Mouse (Mus musculus) limb, embryonic 10.5 days (tissue): ENCODE results near the gene Plekhb1. TPM values are rescaled to one million over a fixed set of nuclear protein-coding genes. Genes with fewer than 3 reads are reported as not detected.

ENCODE experiments used
- DNase-seq: peaks from one replicate; pipeline ENCODE4 v3.0.0-alpha.2; 2017; ENCODE audit warnings: low spot score
- H3K27ac ChIP-seq: fragments of 300-500 bp; sonication (generic); 2 replicates; pipeline ENCODE4 v1.5.1; 2016; ENCODE audit warnings: mild to moderate bottlenecking
- H3K27me3 ChIP-seq: fragments of 300-500 bp; sonication (generic); 2 replicates; pipeline ENCODE4 v1.6.1; 2016; ENCODE audit warnings: low read depth, mild to moderate bottlenecking; ENCODE audit not compliant: poor library complexity, severe bottlenecking
- H3K36me3 ChIP-seq: fragments of 300-500 bp; sonication (generic); 2 replicates; pipeline ENCODE4 v1.6.1; 2016; ENCODE audit warnings: mild to moderate bottlenecking, moderate library complexity
- H3K4me1 ChIP-seq: fragments of 300-500 bp; sonication (generic); 2 replicates; pipeline ENCODE4 v1.6.1; 2016
- H3K4me3 ChIP-seq: fragments of 300-500 bp; sonication (generic); 2 replicates; pipeline ENCODE4 v1.5.1; 2016; ENCODE audit warnings: mild to moderate bottlenecking, moderate library complexity
- H3K9me3 ChIP-seq: fragments of 300-500 bp; sonication (generic); replicated peaks from 2 replicates; pipeline ENCODE4 v1.6.1; 2016; ENCODE audit warnings: mild to moderate bottlenecking
- WGBS: fragments of 180-500 bp; shearing (Covaris S2); methylation state at CpG from one replicate; pipeline ENCODE4 v1.1.7; 2016; 5-methylcytosine and 5-hydroxymethylcytosine counted together
- polyA plus RNA-seq: library from polyadenylated mRNA; unstranded; fragments of >200 nt; fragmentation: Nextera tagmentation; extraction: Ambion mirVana; gene quantifications from 2 replicates; pipeline ENCODE4 v1.2.1, GENCODE M21; 2016

The Plekhb1 gene
- polyA plus RNA-seq, 1 experiment from 2014 or later, result 1.5 TPM

DNA sequence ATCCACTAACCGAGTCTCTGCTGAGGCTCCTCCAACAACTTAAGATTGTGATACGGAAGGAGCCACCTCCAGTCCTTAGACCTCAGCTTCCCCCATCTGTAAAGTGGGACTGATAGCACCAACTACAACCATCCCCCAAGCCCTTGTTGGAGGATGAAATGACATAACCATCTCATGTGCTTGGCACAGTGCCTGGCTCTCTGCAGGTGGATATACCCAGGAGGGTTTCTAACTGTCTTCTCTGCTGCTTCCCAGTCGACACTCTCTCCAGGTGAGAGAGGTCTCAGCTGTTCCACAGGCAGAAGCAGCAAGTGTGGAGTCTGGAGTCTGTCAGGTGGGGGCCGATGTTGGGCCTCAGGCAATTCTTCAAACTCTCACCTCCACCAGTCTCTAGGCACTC, 11.2 kb downstream of the Plekhb1 start:
- peak; percentile 28 for DNase-seq
- no peak overlapping the region for H3K27ac ChIP-seq

DNA sequence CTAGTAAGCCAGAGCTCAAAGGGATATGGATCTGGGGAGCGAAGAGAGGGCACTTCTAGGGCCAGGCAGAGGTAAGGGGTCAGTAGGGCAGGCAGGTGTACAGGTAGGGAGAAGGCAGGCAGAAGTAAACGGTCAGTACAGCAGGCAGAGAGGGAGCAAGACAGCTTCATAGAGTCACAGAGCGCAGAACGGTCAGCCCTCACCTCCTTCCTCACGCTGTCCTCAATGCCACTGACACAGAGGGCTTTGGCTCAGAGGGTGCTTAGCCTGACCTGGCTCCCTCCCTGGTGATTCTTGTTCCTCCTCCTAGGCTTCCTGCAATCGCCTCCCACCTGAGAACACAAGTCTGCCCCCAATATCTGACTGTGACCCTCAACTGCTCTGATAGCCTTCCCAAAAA, 11.8 kb downstream of the Plekhb1 start:
- WGBS, result 81% methylated on average over 6 of the region's 6 CpGs
- Histone ChIP-seq H3K36me3 (0 out of 2 replicates have a peak, but pooled peaks cover 7% of the 10 kb centered on the region), H3K4me1 (peaks cover 17% of the 10 kb centered on the region), H3K4me3 (no peak overlapping the region), H3K27ac (no peak overlapping the region), H3K27me3 (no peaks in the 10 kb centered on the region), H3K9me3 (no peaks in the 10 kb centered on the region)
- peak; percentile 23 for DNase-seq

More for the DNA sequence above, 11.2 kb downstream of the Plekhb1 start:
- no peaks in the 10 kb centered on the region for H3K27me3 ChIP-seq
- peaks cover 20% of the 10 kb centered on the region for H3K4me1 ChIP-seq
- WGBS, result 78% methylated on average over 4 of the region's 4 CpGs
- H3K36me3 ChIP-seq, result 0 out of 2 replicates have a peak, but pooled peaks cover 7% of the 10 kb centered on the region
- no peaks in the 10 kb centered on the region for H3K9me3 ChIP-seq
- no peak overlapping the region for H3K4me3 ChIP-seq

DNA sequence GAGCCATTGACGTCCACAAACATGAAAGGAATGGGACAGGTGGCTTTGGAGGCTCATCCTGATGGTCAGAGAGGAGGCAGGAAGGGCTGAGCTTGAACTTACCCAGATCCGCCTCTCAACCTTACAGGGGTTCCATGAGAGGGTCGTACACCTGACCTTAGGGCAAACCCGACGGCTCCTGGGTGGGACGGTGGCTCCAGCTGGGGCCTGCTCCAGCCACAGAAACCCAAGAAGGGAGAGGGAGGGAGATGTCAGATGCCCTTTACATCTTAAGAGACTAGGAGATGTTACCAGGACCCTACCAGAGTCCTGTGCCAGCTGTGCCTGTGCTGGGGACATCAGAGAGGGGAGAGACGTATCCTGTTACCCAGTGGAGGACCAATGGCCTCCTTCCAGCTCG, 12.4 kb downstream of the Plekhb1 start:
- H3K27ac ChIP-seq, result no peak overlapping the region
- peaks cover 17% of the 10 kb centered on the region for H3K4me1 ChIP-seq
- H3K4me3 ChIP-seq, result no peak overlapping the region
- 70% methylated on average over 8 of the region's 8 CpGs for WGBS
- H3K27me3 ChIP-seq, result no peaks in the 10 kb centered on the region
- no peaks in the 10 kb centered on the region for H3K9me3 ChIP-seq
- 0 out of 2 replicates have a peak, but pooled peaks cover 11% of the 10 kb centered on the region for H3K36me3 ChIP-seq
- no peak for DNase-seq

DNA sequence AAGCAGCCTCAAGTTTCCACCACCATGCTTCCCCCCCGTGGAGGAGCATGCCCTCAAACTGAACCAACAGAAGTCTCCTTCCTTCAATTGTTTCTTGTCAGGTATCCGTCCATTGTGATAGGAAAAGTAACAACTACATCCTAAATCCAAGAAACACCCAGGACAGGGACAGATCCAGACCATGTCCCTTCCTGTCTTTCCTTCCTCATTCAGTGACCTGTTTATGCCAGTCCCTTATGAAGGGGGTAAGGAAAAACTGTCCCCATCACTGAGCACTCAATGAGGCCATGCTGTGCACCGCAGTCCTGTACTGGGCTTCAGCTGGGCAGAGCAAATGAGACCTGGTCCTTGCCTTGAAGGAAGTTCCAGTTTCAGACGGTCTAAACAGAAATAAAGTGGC, 13.1 kb downstream of the Plekhb1 start:
- Histone ChIP-seq H3K4me3 (no peak overlapping the region), H3K9me3 (no peaks in the 10 kb centered on the region), H3K4me1 (peaks cover 17% of the 10 kb centered on the region), H3K27me3 (no peaks in the 10 kb centered on the region), H3K27ac (no peak overlapping the region), H3K36me3 (0 out of 2 replicates have a peak, but pooled peaks cover 11% of the 10 kb centered on the region)
- DNase-seq, result peak; percentile 16
- 84% methylated on average over 4 of the region's 4 CpGs for WGBS

DNA sequence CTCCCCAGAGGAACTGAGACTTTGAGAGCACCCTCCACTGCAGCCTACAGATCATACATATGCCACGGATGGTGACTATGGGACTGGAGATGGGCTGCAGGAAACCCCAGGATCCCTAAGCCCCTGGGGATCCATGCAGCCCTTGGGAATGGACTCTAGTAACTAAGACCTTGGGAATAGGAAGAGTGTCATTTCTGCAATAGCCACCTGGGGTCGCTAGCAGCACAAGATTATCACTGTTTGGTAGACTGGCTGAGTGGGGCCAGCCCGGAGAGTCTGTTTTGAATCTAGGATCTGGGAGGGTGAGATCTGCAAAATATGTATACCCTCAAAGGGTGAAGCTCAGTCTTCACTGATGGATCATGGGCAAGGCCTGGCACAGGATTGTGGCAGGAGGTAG, 17.1 kb downstream of the Plekhb1 start:
- DNase-seq, result peak; percentile 66
- Histone ChIP-seq H3K36me3 (peaks cover 10% of the 10 kb centered on the region; the same call in 1 of the 2 replicates), H3K9me3 (no peaks in the 10 kb centered on the region), H3K4me1 (peaks cover 6% of the 10 kb centered on the region), H3K27me3 (no peaks in the 10 kb centered on the region), H3K4me3 (no peak overlapping the region), H3K27ac (no peak overlapping the region)
- WGBS, result 47% methylated on average over 3 of the region's 3 CpGs

DNA sequence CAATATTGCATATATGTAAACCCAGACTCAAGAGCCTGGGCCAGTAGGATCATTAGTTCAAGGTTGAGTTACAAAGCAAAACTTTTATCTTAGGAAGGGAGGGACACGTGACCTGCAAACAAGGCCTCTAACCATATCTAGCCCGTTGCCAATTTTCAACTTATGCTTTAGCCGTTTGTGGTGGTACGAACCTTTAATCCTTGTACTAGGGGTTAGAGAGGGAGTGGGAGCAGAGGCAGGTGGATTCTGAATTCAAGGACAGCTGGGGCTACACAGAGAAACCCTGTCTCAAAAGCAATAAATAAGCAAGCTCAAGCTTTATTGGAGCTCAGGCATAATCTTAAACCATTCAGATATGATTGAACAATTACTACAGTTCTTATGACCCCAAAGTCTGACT, 19.8 kb downstream of the Plekhb1 start:
- 94% methylated on average over 4 of the region's 4 CpGs for WGBS
- Histone ChIP-seq H3K4me1 (no peaks in the 10 kb centered on the region), H3K9me3 (no peaks in the 10 kb centered on the region), H3K36me3 (peaks cover 20% of the 10 kb centered on the region), H3K4me3 (no peak overlapping the region), H3K27ac (no peak overlapping the region), H3K27me3 (no peaks in the 10 kb centered on the region)
- no peak for DNase-seq

DNA sequence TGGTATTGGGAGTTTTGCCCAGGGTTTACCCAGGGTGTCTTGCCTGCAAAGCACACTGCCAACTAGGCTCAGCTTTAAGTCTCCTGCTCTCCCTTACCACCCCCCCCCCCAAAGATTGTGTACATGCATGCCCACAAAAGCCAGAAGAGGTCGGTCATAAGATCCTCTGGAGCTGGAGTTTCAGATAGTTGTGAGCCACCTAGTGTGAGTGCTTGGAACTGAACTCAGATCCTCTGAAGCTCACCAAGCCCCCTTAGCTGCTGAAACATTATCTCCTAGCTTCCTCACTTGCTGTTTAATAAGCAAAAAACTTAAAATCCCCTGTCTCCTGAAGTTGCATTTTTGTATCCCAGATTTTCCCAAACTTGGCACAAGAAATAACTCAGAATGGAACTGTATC, 24.6 kb downstream of the Plekhb1 start:
- no peak for DNase-seq
- peaks cover 43% of the 10 kb centered on the region for H3K36me3 ChIP-seq
- no peaks in the 10 kb centered on the region for H3K4me1 ChIP-seq
- 30% methylated on average over 1 of the region's 1 CpGs for WGBS
- no peaks in the 10 kb centered on the region for H3K9me3 ChIP-seq
- H3K27ac ChIP-seq, result no peak overlapping the region
- H3K27me3 ChIP-seq, result no peaks in the 10 kb centered on the region
- H3K4me3 ChIP-seq, result no peak overlapping the region

DNA sequence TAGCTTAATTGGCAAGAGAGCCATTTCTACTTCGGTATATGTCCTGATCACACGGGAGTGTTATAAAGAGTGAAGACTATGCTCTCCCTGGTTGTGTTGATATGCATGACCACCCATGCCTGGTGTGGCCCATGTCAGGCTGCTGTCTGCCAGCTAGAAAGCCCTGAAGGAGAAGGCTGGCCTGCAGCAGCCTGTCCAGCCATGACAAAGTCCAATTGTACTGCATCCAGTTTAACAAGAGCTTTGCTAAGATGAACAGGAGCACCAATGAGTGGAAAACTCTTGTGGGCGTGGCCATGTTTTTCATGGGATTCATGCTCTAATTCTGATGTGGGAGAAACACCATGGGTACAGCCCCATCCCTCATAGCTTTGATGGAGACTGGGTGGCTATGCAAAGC, 37.7 kb downstream of the Plekhb1 start:
- DNase-seq, result no peak
- H3K27me3 ChIP-seq, result no peaks in the 10 kb centered on the region
- H3K36me3 ChIP-seq, result peaks cover 23% of the 10 kb centered on the region
- no peak overlapping the region for H3K27ac ChIP-seq
- H3K4me3 ChIP-seq, result no peak overlapping the region
- no peaks in the 10 kb centered on the region for H3K9me3 ChIP-seq
- 87% methylated on average over 3 of the region's 3 CpGs for WGBS
- no peaks in the 10 kb centered on the region for H3K4me1 ChIP-seq

DNA sequence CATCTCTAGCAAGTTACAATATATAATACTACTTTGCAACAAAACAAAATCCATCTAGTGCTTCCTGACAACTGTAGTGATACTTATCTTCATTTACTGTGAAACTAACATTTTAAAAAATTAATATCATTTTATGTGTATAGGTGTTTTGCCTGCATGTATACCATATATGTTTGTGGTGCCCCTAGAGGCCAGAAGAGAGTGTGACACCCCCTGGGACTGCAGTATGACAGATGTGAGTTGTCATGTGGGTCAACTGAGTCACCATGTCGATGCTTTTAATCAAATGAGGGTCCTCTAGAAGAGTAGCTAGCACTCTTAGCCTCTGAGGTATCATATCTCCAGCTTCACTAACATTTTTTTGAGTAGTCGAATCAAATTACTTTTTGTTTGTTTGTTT, 39.9 kb downstream of the Plekhb1 start:
- Histone ChIP-seq H3K27me3 (no peaks in the 10 kb centered on the region), H3K4me1 (no peaks in the 10 kb centered on the region), H3K36me3 (peaks cover 5% of the 10 kb centered on the region; the same call in 1 of the 2 replicates), H3K9me3 (no peaks in the 10 kb centered on the region), H3K27ac (no peak overlapping the region), H3K4me3 (no peak overlapping the region)
- 81% methylated on average over 2 of the region's 2 CpGs for WGBS
- DNase-seq, result no peak

DNA sequence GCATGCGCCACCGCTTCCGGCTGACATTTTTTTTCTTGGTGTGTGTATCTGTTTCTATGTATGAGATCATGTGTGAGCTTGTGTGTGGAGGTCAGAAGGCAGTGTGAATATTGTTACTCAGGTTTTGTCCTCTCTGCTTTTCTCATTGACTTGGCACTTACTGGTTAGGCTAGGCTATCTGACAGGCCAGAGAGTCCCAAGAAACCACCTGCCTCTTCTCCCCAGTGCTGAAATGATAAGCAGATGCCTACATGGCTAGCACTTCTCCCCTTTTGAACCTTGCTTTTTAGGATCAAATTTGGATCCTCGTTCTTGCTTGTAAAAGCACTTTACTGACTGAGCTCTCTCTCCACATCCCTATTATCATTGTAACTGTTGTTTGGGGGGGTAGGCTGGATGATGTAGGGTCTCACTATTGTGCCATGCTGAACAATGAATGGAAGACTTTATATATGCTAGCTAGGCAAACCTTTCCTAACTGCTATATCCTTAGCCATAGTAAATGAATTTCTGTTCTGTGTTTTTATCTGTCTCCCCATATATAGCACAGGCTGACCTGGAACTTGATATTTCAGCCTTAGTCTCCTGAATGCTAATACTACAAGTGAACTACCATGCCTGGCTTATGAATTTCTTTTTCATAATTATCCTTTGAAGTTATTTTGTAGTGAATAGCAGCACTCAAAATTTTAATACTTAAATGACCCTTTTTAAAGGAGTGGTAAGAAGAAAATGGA, 45.9 kb downstream of the Plekhb1 start:
- Histone ChIP-seq H3K4me1 (no peaks in the 10 kb centered on the region), H3K9me3 (no peaks in the 10 kb centered on the region), H3K36me3 (no peaks in the 10 kb centered on the region), H3K27me3 (no peaks in the 10 kb centered on the region), H3K4me3 (no peak overlapping the region), H3K27ac (no peak overlapping the region)
- 97% methylated on average over 4 of the region's 4 CpGs for WGBS
- no peak for DNase-seq

DNA sequence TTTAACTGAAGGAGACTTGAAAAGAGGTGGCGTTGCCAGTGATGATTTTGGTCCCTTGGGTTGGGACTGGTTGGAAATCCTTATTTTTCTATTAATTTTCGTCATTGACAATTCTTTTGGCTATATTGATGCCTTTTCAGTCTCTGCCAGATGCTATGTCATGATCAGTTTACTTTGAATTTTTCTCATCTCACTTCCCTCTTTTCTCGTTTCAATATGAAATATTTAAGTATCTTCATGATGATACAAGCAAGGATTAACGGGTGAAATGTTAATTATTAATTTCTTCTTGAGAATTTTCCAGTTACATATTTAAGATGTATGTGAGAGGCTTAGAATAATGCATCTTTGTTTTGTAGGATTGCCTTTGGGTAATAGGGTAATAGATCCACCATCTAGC, 53.3 kb downstream of the Plekhb1 start:
- no peak for DNase-seq
- 30% methylated on average over 4 of the region's 4 CpGs for WGBS
- H3K9me3 ChIP-seq, result no peaks in the 10 kb centered on the region
- H3K4me1 ChIP-seq, result peaks cover 21% of the 10 kb centered on the region
- H3K27me3 ChIP-seq, result 0 out of 2 replicates have a peak, but pooled peaks cover 5% of the 10 kb centered on the region
- H3K36me3 ChIP-seq, result no peaks in the 10 kb centered on the region
- peak overlapping the region; percentile 98; the same call in 1 of the 2 replicates for H3K27ac ChIP-seq
- H3K4me3 ChIP-seq, result peak overlapping the region; percentile 99

DNA sequence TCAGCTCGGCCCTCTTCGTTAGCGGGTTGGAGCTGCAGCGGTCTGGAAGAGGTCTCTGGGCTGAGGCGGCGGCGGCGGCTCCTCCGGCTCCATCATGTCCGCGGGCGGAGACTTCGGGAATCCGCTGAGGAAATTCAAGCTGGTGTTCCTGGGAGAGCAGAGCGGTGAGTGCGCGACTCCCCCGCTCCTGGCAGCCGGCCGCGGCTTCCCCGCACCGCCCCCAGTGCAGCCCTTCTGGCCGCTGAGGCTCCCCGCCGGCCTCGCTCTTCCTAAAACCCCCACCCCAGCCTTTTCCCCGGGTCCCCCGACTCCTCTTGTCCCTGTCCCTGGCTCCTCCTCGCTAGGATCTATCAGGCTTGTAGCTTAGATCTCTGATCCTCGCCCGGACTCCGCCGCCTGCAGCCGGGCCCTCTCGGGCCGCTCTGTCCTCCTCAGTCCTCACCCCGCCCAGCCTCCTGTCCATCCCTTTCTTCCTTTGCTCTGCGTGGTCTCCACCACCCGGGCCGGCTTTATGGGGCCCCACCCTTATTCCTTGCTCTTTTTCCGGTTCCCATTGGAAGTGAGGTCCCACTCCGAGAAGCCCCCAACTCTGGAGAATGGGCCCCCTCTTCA, 54.0 kb downstream of the Plekhb1 start, which contains the start of gene Mrpl48:
Mrpl48 (minus strand) TSS at position 172 of the 612 bp plus-strand sequence.
- Histone ChIP-seq H3K36me3 (no peaks in the 10 kb centered on the region), H3K27me3 (0 out of 2 replicates have a peak, but pooled peaks cover 5% of the 10 kb centered on the region), H3K27ac (peak within 1 kb of the TSS; percentile 98), H3K4me3 (peak within 1 kb of the TSS; percentile 99), H3K9me3 (no peaks in the 10 kb centered on the region), H3K4me1 (peaks cover 21% of the 10 kb centered on the region)
- 1% methylated on average over 42 of the region's 43 CpGs for WGBS
- peak; percentile 71 for DNase-seq
